Mouse (Mus musculus) urinary bladder, postnatal 10 days (tissue): Measurements from ENCODE around the gene Fbxl15.

Source experiments
- DNase-seq: peaks from one replicate; pipeline ENCODE4 v3.0.0; 2022; ENCODE audit warnings: low spot score

Fbxl15 gene

DNA sequence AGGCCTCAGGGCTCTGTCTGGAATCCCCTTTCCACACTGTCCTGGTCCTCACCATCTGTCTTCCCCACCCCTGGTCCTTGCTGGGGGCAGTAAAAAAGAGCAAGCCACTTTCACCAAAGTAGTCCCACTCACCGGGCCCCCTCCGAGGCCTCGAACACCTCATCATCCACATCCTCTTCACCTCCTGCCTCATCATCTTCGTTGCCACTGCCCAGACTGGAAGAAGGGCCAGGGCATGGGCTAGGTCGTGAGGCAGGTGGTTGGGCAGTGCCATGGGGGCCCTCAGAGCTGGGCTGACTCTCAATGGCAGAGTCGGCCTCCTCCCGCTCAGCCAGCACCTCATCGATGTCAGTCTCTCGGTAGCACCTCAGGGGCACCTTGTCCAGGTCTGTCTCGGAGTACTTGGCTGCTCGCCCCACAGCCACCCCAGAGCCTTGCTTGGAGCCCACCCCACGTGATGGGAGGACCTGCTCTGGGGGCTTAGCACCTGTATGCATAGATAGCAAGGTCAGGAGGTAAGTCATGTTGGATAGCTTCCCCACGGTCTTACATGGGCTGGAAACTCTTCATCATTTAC lies 4.9 kb upstream of the Fbxl15 start:
- DNase-seq: no peak

GRCm38 (mm10) chr19:46323716-46324115 lies 4.3 kb upstream of the Fbxl15 start:
- DNase-seq: no peak

GRCm38 (mm10) chr19:46324366-46324765 lies 3.6 kb upstream of the Fbxl15 start:
- no peak for DNase-seq

DNA sequence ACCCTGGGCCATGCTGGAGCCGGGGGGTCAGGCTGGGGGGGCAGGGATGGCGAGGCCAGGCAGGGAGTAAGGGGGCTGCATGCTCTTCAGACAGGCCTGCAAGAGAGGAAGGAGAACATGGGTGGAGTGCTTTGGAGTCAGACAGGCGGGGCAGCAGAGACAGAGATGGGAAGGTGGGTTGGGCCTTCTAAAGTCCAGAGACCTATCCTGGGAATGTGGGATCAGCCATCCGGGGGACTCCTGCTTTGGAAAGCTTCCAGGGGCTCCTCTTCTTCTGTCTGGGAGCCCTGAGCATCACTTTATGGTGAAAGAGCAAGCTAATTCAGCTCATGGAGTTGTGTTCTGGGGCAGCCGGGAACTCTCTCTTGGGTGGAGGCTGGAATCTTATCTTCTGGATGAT lies 3.1 kb upstream of the Fbxl15 start:
- no peak for DNase-seq

- no peak for DNase-seq
These were observed 1.8 kb upstream of the Fbxl15 start for GRCm38 (mm10) chr19:46326019-46326755.

DNA sequence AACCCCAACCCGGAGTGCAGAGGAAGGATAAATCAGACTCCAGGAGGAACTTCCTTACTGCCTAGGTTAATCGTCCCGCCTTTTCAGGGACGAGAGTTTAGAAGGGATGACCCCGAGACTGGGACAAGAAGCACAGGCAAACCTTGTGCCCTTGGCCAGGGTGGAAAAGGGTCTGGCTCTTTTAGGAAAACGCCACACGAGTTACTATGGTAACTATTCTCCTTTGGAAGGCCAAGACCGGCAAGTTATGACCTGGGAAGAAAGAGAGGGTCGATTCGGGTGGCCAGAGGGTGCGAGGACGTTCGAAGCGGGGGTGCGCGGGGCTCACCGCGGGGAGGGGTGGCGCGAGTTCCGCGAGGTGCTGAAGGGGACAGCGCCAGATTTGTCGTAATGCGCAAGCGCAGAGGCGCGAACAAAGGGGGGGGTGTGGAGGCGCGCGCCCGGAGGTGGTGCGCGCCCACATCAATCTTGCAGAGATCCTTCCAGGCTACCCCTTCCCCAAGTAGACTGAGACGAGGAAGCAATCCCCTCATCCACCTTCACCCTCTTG lies 1.2 kb upstream of the Fbxl15 start, which contains the start of gene Psd:
TSS of gene Psd (minus strand) at position 401 of the 550 bp plus-strand sequence.
- no peak for DNase-seq

DNA sequence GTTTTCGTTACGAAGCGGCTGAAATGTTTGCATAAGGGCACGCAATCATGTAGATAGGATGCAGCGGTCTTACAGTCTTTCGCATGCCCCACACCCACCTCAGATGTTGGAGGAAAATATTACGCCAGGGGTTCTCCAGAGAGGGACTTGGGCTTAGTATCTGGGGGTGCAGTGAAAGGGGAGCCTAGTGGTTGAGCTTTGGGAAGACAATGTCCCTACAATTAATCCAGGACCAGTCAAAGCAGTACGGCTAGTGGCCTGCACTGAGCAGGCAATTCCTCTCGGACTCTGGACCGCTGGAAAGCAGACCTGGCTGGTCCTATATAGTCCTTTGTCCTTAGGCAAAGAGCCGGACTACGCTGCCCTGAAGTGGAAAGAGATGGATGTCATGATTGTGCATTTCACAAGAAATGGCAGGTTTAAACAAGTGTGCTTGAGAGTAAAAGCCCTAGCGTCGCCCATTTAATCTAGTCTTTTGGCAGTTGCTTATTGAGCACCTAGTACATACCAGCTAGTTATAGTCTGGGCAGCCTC lies 386 bp upstream of the Fbxl15 start:
- no peak for DNase-seq

GRCm38 (mm10) chr19:46329031-46329641 lies 1.2 kb downstream of the Fbxl15 start:
- DNase-seq: no peak

GRCm38 (mm10) chr19:46329951-46330350 lies 2.0 kb downstream of the Fbxl15 start:
- no peak for DNase-seq

DNA sequence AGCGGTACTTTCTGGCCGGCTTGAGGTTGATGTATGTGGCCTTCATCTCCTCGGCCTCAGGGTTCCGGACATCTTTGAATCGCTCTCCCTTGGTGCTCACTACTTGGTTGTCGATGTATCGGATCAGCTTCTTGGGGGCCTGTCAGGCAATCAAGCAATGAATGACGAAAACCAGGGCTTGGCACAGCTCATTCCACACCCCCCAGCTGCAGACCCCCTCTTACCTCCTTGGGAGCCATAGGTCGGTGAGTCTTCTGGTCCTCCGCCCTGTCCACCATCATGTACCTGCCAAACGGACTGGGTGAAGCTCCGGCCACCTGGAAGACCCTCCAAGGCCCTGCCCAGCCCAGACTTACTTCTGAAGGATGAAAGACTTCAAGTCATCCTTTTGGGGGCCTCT lies 2.7 kb downstream of the Fbxl15 start:
- DNase-seq: no peak

DNA sequence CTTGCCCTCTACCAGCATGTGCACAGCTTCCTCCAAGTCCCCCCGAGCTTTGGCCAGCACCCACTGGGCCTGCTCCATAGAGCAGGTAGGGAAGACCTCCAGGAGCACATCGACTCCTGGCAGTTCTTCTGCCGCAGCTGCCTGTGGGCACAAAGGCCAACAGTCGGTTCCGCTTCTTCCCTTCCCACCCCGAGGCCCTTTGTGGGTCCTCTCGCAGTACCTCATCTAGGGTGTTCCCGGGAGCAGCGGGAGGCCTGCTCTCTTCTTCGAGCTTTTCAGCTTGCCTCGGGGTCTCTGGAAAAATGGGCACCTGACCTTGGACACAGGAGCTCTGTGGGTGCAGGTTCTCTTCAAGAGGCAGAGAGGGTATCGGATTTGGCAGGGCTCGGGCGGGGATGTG lies 3.3 kb downstream of the Fbxl15 start:
- no peak for DNase-seq

DNA sequence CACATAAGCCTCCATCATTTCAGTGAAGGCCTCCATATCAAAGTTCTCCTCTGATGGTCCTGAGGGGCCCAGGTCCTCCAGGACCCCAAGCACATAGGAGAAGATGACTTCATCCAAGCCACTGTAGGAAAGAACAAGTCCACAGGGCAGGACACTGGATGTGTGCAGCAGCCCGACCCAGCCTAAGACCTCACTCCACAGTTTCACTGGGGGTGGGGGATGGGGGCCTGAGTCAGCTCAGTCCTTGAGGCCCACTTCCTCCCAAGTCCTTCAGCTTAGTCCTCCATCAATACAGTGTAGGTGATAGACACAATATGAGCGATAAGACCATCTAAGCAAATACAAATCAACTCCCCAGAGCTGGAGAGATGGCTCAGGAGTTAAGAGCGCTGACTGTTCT lies 4.0 kb downstream of the Fbxl15 start:
- DNase-seq: no peak

DNA sequence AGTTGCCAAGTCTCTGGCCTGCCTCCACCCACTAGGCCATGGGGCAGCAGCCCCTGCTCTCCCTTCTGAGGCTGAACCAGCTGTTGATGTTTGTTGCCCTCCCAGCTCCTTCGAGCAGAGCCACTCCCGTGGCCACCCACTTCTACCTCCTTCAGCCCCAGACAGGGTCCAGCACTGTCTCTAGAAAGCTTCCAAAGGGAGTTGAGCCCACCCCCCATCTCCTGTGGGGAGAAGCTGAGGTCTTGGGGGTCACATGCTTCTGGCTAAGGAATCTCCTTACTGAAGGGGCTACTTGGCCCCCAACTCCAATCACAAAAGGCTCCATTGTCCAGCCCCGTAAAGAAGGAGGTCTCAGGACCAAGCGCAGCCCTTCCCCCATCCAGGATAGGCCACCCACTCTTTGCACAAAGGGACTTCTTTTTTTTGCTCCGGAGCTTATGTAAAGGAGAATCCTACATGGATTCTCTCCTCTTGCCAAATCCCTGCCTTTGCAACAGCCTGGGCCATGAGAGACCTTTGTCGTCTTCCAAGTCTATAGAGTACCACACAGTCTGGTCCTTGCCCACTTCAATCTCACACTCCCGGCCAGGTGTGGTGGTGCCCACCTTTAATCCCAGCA lies 4.8 kb downstream of the Fbxl15 start:
- no peak for DNase-seq

GRCm38 (mm10) chr19:46333906-46334305 lies 5.9 kb downstream of the Fbxl15 start:
- DNase-seq: no peak

GRCm38 (mm10) chr19:46337719-46338330 lies 9.8 kb downstream of the Fbxl15 start:
- DNase-seq: no peak

DNA sequence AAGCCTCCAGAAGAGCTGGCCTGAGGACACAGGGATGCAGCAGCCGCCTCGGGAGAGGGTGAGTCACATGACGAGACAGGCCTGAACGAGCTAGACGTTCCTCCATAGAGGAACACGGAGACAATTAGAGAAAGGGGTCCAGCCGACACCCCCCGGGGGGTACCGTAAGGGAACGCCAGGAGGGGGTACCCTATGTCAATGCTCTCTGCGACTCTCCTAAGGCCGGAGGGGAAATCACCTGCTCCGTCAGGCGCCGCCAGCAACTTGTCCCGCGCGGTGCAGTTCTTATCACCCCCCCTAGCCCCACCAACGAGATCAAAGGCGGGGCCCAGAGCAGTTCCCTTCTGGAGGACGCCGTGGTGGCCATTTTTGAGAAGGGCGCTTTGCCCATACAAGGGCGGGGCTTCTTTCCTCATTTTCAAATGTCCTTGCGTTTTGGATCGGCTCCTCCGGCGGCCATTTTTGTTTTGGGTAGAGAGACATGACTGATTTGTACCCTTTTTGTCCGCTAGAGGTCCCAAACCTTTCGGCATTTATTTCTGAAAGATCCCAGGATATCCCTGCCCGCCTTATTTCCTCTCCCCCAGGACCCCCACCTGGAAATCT lies 10.4 kb downstream of the Fbxl15 start, which contains the start of gene Cuedc2:
TSS of gene Cuedc2 (minus strand) at position 372 of the 606 bp plus-strand sequence.
- DNase-seq: peak; percentile 77

DNA sequence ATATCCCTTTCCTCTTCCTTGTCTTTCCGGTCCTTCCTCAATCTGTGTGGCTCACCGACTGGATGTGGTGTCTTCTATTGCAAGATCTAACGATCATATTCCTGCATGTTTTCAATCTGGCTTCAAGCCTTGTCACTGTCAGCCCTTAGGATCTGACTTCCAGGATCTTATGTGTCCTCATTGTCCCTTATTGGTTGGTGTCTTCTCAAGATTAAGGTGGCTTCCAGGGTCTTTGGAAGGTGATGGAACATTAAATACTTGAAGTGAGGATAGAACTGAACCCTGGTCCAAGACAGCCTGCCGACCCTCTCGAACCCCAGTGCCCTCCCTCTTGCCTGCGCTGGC lies 10.9 kb downstream of the Fbxl15 start:
- DNase-seq: no peak

- no peak for DNase-seq
These were observed 11.4 kb downstream of the Fbxl15 start for GRCm38 (mm10) chr19:46339287-46339971.

GRCm38 (mm10) chr19:46344710-46345419 lies 16.9 kb downstream of the Fbxl15 start:
- DNase-seq: no peak

DNA sequence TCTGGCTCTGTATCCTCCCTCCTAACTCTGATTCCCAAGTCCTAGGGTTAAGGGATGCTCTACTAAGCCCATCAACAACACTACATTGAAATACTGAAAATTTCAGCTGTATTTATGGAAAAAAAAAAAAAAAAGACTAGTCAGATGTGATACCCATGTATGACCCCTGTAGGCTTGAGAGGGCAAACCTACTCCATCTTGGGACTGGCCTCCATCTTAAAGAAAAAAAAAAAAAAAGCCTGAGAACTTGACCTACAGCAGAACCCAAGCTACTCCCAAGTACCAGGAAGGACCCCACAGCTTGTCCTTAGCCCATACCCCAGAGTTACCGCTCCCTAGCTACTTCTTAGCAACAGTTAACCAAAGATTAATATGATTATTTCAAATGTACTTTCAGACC lies 19.2 kb downstream of the Fbxl15 start:
- DNase-seq: no peak
